Mouse (Mus musculus) hindbrain, postnatal 0 days (tissue): ENCODE data around the gene H2afy. TPM values are rescaled to one million over a fixed set of nuclear protein-coding genes. Genes with fewer than 3 reads are reported as not detected.

Source experiments
- ATAC-seq: fragments of 200-750 bp; cut with Nextera tagmentation; 2 replicates; pipeline ENCODE4 v1.8.0; 2017; ENCODE audit warnings: mild to moderate bottlenecking, moderate TSS enrichment, moderate library complexity
- DNase-seq: peaks from one replicate; pipeline ENCODE4 v3.0.0-alpha.2; 2015; ENCODE audit warnings: low spot score
- H3K27ac ChIP-seq: fragments of 300-500 bp; sonication (generic); 2 replicates; pipeline ENCODE4 v1.5.1; 2014; ENCODE audit warnings: mild to moderate bottlenecking
- H3K27me3 ChIP-seq: fragments of 300-500 bp; sonication (generic); 2 replicates; pipeline ENCODE4 v1.6.1; 2014; ENCODE audit warnings: low read length, mixed read lengths; ENCODE audit not compliant: insufficient read depth
- H3K36me3 ChIP-seq: fragments of 300-500 bp; sonication (generic); 2 replicates; pipeline ENCODE4 v1.6.1; 2014; ENCODE audit warnings: low read length, mixed read lengths; ENCODE audit not compliant: insufficient read depth
- H3K4me1 ChIP-seq: fragments of 300-500 bp; sonication (generic); 2 replicates; pipeline ENCODE4 v1.6.1; 2014; ENCODE audit warnings: antibody characterized with exemption, low read length, mixed read lengths; ENCODE audit not compliant: insufficient read depth
- H3K4me2 ChIP-seq: fragments of 300-500 bp; sonication (generic); 2 replicates; pipeline ENCODE4 v1.6.1; 2014; ENCODE audit warnings: low read depth, mild to moderate bottlenecking, low read length, moderate library complexity, mixed read lengths
- H3K4me3 ChIP-seq: fragments of 300-500 bp; sonication (generic); 2 replicates; pipeline ENCODE4 v1.5.1; 2014; ENCODE audit warnings: low read length
- H3K9ac ChIP-seq: fragments of 300-500 bp; sonication (generic); replicated peaks from 2 replicates; pipeline ENCODE4 v1.6.1; 2014; ENCODE audit warnings: mild to moderate bottlenecking, low read length, moderate library complexity, mixed read lengths
- H3K9me3 ChIP-seq: fragments of 300-500 bp; sonication (generic); 2 replicates; pipeline ENCODE4 v1.6.1; 2016; ENCODE audit warnings: low read length, mixed read lengths
- CTCF ChIP-seq: IDR thresholded peaks from 2 replicates; pipeline ENCODE4 v1.5.1; 2016; ENCODE audit warnings: antibody characterized with exemption, control low read depth, low read depth
- WGBS: fragments of 180-500 bp; shearing (Covaris S2); extraction: QIAGEN DNeasy Blood & Tissue Kit; methylation state at CpG from one replicate; pipeline ENCODE4 v1.1.7; 2014; 5-methylcytosine and 5-hydroxymethylcytosine counted together
- polyA plus RNA-seq: library from polyadenylated mRNA; unstranded; fragments of >200 nt; fragmentation: Nextera tagmentation; extraction: Ambion mirVana; gene quantifications from 2 replicates; pipeline ENCODE4 v1.2.1, GENCODE M21; 2015
- total RNA-seq: library from RNA; depleted of rRNA; stranded (reverse); fragments of >200 nt; gene quantifications from 2 replicates; pipeline ENCODE4 v1.2.3, GENCODE M21; 2014

The H2afy gene
- total and polyA plus RNA-seq, 2 experiments from 2014 or later: 175 to 181 TPM

DNA sequence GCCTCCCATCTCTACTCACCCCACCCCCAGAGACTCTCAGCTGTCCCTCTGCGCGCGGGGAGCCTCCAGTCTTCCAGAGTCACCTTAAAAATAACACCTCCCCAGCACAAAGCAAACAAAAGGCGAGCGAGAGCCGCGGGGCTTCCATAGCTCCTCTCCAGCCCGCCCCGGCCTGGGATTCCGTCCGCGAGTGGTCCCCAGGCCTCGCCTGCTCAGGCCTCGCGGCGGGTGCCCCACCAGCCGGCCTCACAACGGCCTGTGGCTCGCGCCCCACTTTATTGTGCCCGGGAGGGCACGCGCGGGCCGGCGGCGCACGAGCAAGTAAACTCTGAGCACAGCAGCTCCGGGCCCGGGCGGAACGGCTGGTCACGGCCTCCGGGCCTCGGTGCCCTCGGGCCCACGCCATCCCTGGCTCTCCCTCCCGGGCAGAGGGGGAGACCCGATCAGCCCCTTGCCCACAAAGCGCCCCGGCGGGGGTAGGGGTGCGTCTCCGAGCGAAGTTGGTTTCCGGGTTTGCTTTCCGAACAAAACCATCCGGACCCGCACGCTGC lies 1.5 kb downstream of the H2afy start:
- WGBS: under 1% methylated on average over 45 of the region's 50 CpGs

GRCm38 (mm10) chr13:56134031-56134430 lies 2.1 kb downstream of the H2afy start:
- Histone ChIP-seq H3K4me2 (peak overlapping the region; percentile 95), H3K9ac (peak overlapping the region; percentile 98; the same call in 1 of the 2 replicates), H3K27ac (peak overlapping the region; percentile 88; the same call in 1 of the 2 replicates), H3K36me3 (0 out of 2 replicates have a peak, but pooled peaks cover 2% of the 10 kb centered on the region), H3K4me1 (peaks cover 13% of the 10 kb centered on the region), H3K27me3 (no peaks in the 10 kb centered on the region), H3K9me3 (no peaks in the 10 kb centered on the region), H3K4me3 (peak overlapping the region; percentile 91)
- TF ChIP-seq CTCF: no peak
- ATAC-seq (no peak), DNase-seq (no peak)
- 53% methylated on average over 5 of the region's 5 CpGs for WGBS

More for the DNA sequence above, 1.5 kb downstream of the H2afy start:
- Histone ChIP-seq H3K4me1 (peaks cover 13% of the 10 kb centered on the region), H3K9me3 (no peaks in the 10 kb centered on the region), H3K4me2 (peak overlapping the region; percentile 95), H3K9ac (peak overlapping the region; percentile 98), H3K27me3 (no peaks in the 10 kb centered on the region), H3K27ac (peak overlapping the region; percentile 88), H3K36me3 (0 out of 2 replicates have a peak, but pooled peaks cover 2% of the 10 kb centered on the region), H3K4me3 (peak overlapping the region; percentile 91)
- DNase-seq (peak; percentile 46), ATAC-seq (peak; percentile 44)
- TF ChIP-seq CTCF: no peak

DNA sequence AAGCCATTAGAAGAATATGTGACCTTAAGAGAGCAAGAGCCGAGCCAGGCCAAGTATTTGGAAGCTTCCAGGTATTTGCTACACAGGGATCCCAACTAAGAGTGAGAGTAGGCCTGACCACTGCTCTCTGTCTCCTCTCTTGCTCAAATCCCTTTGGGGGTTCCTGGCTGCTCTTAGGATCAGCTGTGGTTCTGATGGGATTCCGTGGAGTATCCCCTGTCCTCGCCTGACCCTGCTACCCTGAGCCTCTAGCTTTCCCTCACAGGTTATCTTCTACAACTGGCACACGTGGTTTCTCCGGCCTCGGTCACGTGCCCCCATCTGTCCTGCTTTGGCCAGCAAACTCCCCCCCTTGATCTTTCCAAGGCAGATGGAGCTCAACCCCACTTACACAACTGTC lies 3.2 kb downstream of the H2afy start:
- no peak overlapping the region for H3K9ac ChIP-seq
- H3K27ac ChIP-seq: no peak overlapping the region
- DNase-seq (no peak), ATAC-seq (no peak)
- no peaks in the 10 kb centered on the region for H3K9me3 ChIP-seq
- WGBS: 81% methylated on average over 7 of the region's 7 CpGs
- no peak overlapping the region for H3K4me3 ChIP-seq
- H3K27me3 ChIP-seq: no peaks in the 10 kb centered on the region
- no peak for TF ChIP-seq CTCF
- H3K4me1 ChIP-seq: peaks cover 13% of the 10 kb centered on the region
- H3K4me2 ChIP-seq: peak overlapping the region; percentile 13; the same call in 1 of the 2 replicates
- H3K36me3 ChIP-seq: peaks cover 7% of the 10 kb centered on the region; the same call in 1 of the 2 replicates

DNA sequence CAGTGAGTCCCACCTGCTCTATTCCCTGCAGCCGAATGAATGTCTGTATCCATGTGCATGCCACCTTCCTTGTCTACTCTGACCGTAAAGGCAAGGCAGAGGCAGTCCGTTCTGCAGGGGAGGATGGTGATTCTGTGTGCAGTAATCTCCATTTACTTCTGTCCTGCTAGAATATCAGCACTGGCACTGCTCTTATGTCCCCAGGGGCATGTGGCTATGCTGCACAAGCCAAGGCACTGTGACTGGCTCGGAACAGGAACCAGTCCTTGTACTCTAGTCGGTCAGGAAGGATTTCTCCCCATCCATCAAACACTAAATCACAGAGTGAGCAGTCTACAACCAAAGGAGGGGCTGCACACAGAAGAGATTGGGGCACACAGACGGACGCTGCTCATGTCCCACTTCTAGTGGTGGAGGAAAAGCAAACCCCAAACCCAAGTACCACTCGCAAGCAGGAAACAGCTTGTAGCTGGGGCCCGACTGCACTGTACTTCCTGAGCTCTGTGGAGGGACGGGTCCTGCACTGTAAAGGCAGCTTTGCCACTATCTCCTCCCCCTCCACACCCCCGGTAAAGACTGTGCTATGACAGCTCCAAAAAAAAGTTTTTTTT lies 3.7 kb downstream of the H2afy start:
- WGBS: 82% methylated on average over 11 of the region's 11 CpGs
- no peak for DNase-seq
- no peaks in the 10 kb centered on the region for H3K27me3 ChIP-seq
- ATAC-seq: no peak
- no peak for TF ChIP-seq CTCF
- H3K36me3 ChIP-seq: peaks cover 10% of the 10 kb centered on the region; the same call in 1 of the 2 replicates
- H3K27ac ChIP-seq: no peak overlapping the region
- H3K4me1 ChIP-seq: peaks cover 13% of the 10 kb centered on the region
- H3K4me3 ChIP-seq: no peak overlapping the region
- no peak overlapping the region for H3K9ac ChIP-seq
- no peak overlapping the region for H3K4me2 ChIP-seq
- H3K9me3 ChIP-seq: no peaks in the 10 kb centered on the region

GRCm38 (mm10) chr13:56130544-56130943 lies 5.6 kb downstream of the H2afy start:
- Histone ChIP-seq H3K27ac (no peak overlapping the region), H3K36me3 (peaks cover 16% of the 10 kb centered on the region), H3K27me3 (no peaks in the 10 kb centered on the region), H3K9ac (no peak overlapping the region), H3K4me3 (no peak overlapping the region), H3K4me2 (no peak overlapping the region), H3K9me3 (no peaks in the 10 kb centered on the region), H3K4me1 (peaks cover 7% of the 10 kb centered on the region)
- no peak for TF ChIP-seq CTCF
- ATAC-seq (no peak), DNase-seq (no peak)
- 89% methylated on average over 8 of the region's 8 CpGs for WGBS

DNA sequence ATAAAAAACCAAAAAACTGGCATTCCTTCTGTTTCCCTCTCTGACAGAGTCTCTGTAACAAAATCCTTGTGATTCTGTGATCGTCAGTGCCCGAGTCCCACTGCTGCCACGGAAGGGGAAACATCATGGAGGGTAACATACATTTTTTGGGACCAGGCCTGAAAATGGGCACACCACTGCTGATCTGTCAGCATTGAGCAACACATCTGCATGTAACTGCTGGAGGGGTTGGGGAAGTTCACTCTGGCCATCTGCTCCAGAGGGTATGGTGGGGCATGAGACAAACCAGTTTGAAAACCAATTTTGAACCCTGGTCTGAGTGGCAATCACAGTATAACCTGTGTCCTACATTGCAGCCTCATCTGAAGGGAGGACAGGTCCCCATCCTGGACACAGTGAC lies 6.6 kb downstream of the H2afy start:
- WGBS: 96% methylated on average over 3 of the region's 3 CpGs

DNA sequence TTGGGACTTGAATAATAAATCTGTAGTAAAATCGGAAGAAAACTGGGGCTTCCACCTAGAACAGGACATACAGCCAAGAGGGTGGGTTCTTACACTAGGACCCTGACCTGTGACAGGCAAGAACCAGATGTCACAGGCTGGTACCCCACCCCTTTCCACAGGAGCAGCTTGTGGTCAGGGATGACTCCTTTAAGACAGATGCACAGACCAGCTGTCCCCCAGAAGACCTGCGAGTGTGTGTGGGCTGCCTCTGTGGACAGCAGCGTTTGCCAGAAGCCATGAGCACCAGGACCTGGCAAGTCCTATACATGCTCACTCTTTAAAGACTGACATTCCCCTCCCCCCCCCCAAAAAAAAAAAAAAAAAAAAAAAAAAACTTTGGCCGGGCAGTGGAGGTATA lies 7.1 kb downstream of the H2afy start:
- Histone ChIP-seq H3K4me1 (peaks cover 7% of the 10 kb centered on the region), H3K27ac (no peak overlapping the region), H3K9me3 (no peaks in the 10 kb centered on the region), H3K27me3 (no peaks in the 10 kb centered on the region), H3K36me3 (peaks cover 24% of the 10 kb centered on the region), H3K4me2 (no peak overlapping the region), H3K4me3 (no peak overlapping the region), H3K9ac (no peak overlapping the region)
- WGBS: 86% methylated on average over 4 of the region's 4 CpGs
- DNase-seq: no peak
- no peak for ATAC-seq
- TF ChIP-seq CTCF: no peak

More for the DNA sequence above, 6.6 kb downstream of the H2afy start:
- TF ChIP-seq CTCF: no peak
- Histone ChIP-seq H3K4me3 (no peak overlapping the region), H3K27ac (no peak overlapping the region), H3K9me3 (no peaks in the 10 kb centered on the region), H3K9ac (no peak overlapping the region), H3K4me2 (no peak overlapping the region), H3K4me1 (peaks cover 7% of the 10 kb centered on the region), H3K36me3 (peaks cover 24% of the 10 kb centered on the region), H3K27me3 (no peaks in the 10 kb centered on the region)
- no peak for DNase-seq
- ATAC-seq: no peak
